Mouse (Mus musculus) bone marrow, adult 2 months (tissue): ENCODE measurements around the gene Cep104.

Experiments used
- CTCF ChIP-seq: fragments of 200-500 bp; IDR thresholded peaks from 2 replicates; pipeline ENCODE4 v1.5.1; 2011; ENCODE audit warnings: low read length, control low read depth; ENCODE audit not compliant: control insufficient read depth, insufficient read depth
- POLR2A ChIP-seq: fragments of 200-500 bp; IDR thresholded peaks from 2 replicates; pipeline ENCODE4 v1.6.1; 2011; ENCODE audit warnings: low read depth, mild to moderate bottlenecking, control low read depth, low read length, borderline replicate concordance; ENCODE audit not compliant: control insufficient read depth

GRCm38 (mm10) chr4:153992715-153993114 lies 17.7 kb downstream of the Cep104 start:
- TF ChIP-seq CTCF (no peak), POLR2A (no peak)
